Comparison of ENCODE assay signal across 21 mouse cellular contexts in the genomic region with DNA sequence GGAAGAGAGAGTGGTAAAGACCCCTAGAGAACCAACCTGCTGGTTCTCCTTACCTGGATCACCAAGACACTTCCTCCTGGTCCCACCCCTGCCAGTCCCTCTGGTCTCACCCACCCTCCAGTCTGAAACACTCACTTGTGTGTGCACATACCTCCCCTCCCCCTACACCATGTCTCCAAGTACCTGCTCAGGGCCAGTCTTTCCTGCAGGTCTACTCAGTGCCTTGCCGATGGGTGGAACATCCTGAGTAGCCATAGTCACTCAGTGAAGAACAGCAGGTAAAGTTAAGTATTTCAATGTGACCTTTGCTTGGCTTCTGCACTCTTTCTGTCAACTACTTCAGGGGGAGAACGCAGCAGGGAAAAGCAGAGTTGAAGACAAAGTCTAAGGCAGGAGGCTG.
DNase-seq lines count a peak whose midpoint lies in the region; ATAC-seq lines count a peak whose summit lies in the region.
"Had no signal": no experiment of that assay in that cellular context is flagged by ENCODE, and none has a peak within 500 bp of the region (broad histone marks: within the 10 kb centered on the region; RNA-seq: fewer than 3 reads in every experiment).

No protein-coding gene starts in this region.

- WGBS in heart, embryonic 12.5 days, result 68% methylated on average over 2 of the region's 2 CpGs
- WGBS in heart, embryonic 16.5 days, result 61% methylated on average over 2 of the region's 2 CpGs
- WGBS in embryonic facial prominence, embryonic 13.5 days, result 83% methylated on average over 2 of the region's 2 CpGs

- peak; percentile 43 for DNase-seq in cerebellum, adult 9-11 months
- no peak for DNase-seq in cerebellum, adult 9-10 months
- no peak for DNase-seq in heart, adult 9 months (ENCODE audit: low spot score in 2 of 2)
- DNase-seq in heart, postnatal 25 days (ENCODE audit: low spot score), result no peak
- no peak for DNase-seq in thymus, postnatal 4 days
- DNase-seq: adrenal gland, postnatal 10 days; B cell, adult 2 months; cerebellum, adult 11 months; cerebellum, adult 8-10 months; cerebellum, postnatal 36 days; gastrocnemius, postnatal 10 days; kidney, adult 18-20 months had no signal

- no peak overlapping the region for H3K4me2 ChIP-seq in heart, embryonic 12.5 days
- H3K4me2 ChIP-seq in heart, embryonic 16.5 days (ENCODE audit: low read depth, low read length), result 0 out of 2 replicates have a peak overlapping the region, but pooled peaks have one; percentile 12
- H3K4me2 ChIP-seq in embryonic facial prominence, embryonic 13.5 days, result no peak overlapping the region
- H3K4me2 ChIP-seq: intestine, embryonic 15.5 days had no signal

- intact Hi-C loops in heart, postnatal 25 days (cut with DNase I), result no loop called here

- no peak for ATAC-seq in heart, embryonic 12.5 days (ENCODE audit: insufficient number of reproducible peaks, low FRiP score)
- ATAC-seq in heart, embryonic 16.5 days (replicated peaks; ENCODE audit: extremely low read depth, insufficient read depth, low FRiP score), result no peak
- no peak for ATAC-seq in embryonic facial prominence, embryonic 13.5 days (ENCODE audit: insufficient number of reproducible peaks, insufficient read depth, low FRiP score, low TSS enrichment, low read depth)
- ATAC-seq: CD4-positive, CD25-positive, alpha-beta regulatory T cell, adult 4 months; forebrain, embryonic 16.5 days; intestine, embryonic 15.5 days had no signal

- no peak overlapping the region for H3K9ac ChIP-seq in heart, embryonic 12.5 days
- no peak overlapping the region for H3K9ac ChIP-seq in heart, embryonic 16.5 days (ENCODE audit: low read length)
- no peak overlapping the region for H3K9ac ChIP-seq in embryonic facial prominence, embryonic 13.5 days
- H3K9ac ChIP-seq: forebrain, embryonic 12.5 days; intestine, embryonic 15.5 days had no signal

- no peaks in the 10 kb centered on the region for H3K36me3 ChIP-seq in heart, embryonic 12.5 days
- H3K36me3 ChIP-seq in heart, embryonic 16.5 days (ENCODE audit: control insufficient read depth, insufficient read depth), result no peaks in the 10 kb centered on the region
- H3K36me3 ChIP-seq in embryonic facial prominence, embryonic 13.5 days, result no peaks in the 10 kb centered on the region
- H3K36me3 ChIP-seq: forebrain, embryonic 12.5 days; G1E; hindbrain, embryonic 10.5 days; intestine, embryonic 15.5 days had no signal

- no peak overlapping the region for H3K4me3 ChIP-seq in heart, embryonic 12.5 days
- H3K4me3 ChIP-seq in heart, embryonic 16.5 days (ENCODE audit: low read length), result no peak overlapping the region
- no peak overlapping the region for H3K4me3 ChIP-seq in embryonic facial prominence, embryonic 13.5 days
- H3K4me3 ChIP-seq: forebrain, embryonic 12.5 days; hindbrain, embryonic 10.5 days; intestine, embryonic 15.5 days had no signal

- H3K27ac ChIP-seq in heart, embryonic 12.5 days (ENCODE audit: poor library complexity, severe bottlenecking), result peak overlapping the region; percentile 65; the same call in 1 of the 2 replicates
- no peak overlapping the region; the same call in 1 of the 2 replicates for H3K27ac ChIP-seq in heart, embryonic 16.5 days (ENCODE audit: low read length)
- peak overlapping the region; percentile 60; the same call in 1 of the 2 replicates for H3K27ac ChIP-seq in embryonic facial prominence, embryonic 13.5 days
- H3K27ac ChIP-seq: forebrain, embryonic 12.5 days; intestine, embryonic 15.5 days had no signal

- H3K9me3 ChIP-seq in heart, embryonic 12.5 days (replicated peaks), result no peaks in the 10 kb centered on the region
- H3K9me3 ChIP-seq in heart, embryonic 16.5 days (replicated peaks; ENCODE audit: control insufficient read depth, low read length), result no peaks in the 10 kb centered on the region
- H3K9me3 ChIP-seq in embryonic facial prominence, embryonic 13.5 days, result no peaks in the 10 kb centered on the region
- H3K9me3 ChIP-seq: forebrain, embryonic 12.5 days; hindbrain, embryonic 10.5 days; intestine, embryonic 15.5 days had no signal

- peaks cover 44% of the 10 kb centered on the region for H3K4me1 ChIP-seq in heart, embryonic 12.5 days (replicated peaks)
- H3K4me1 ChIP-seq in heart, embryonic 16.5 days (ENCODE audit: control insufficient read depth, insufficient read depth, low read length), result peaks cover 34% of the 10 kb centered on the region
- H3K4me1 ChIP-seq in embryonic facial prominence, embryonic 13.5 days, result peaks cover 48% of the 10 kb centered on the region

- no peaks in the 10 kb centered on the region for H3K27me3 ChIP-seq in heart, embryonic 12.5 days (replicated peaks)
- H3K27me3 ChIP-seq in heart, embryonic 16.5 days (ENCODE audit: control insufficient read depth, insufficient read depth, low read length), result no peaks in the 10 kb centered on the region
- no peaks in the 10 kb centered on the region for H3K27me3 ChIP-seq in embryonic facial prominence, embryonic 13.5 days
- H3K27me3 ChIP-seq: forebrain, embryonic 12.5 days; intestine, embryonic 15.5 days had no signal
